Mouse (Mus musculus) erythroblast, embryonic 14.5 days (primary cell): ENCODE measurements around the gene Sumo2.

ENCODE experiments used
- GATA1 ChIP-seq: IDR thresholded peaks from 2 replicates; pipeline ENCODE4 v1.6.1; 2012; ENCODE audit warnings: low read length, inconsistent platforms, mixed read lengths
- TAL1 ChIP-seq: IDR thresholded peaks from 3 replicates; pipeline ENCODE4 v1.6.1; 2012; ENCODE audit warnings: low read length, inconsistent platforms, mixed read lengths

- no peak for TF ChIP-seq GATA1
- TF ChIP-seq TAL1 = no peak
Observed at GRCm38 (mm10) chr11:115535401-115536037, 557 bp downstream of the Sumo2 start.
